Mouse (Mus musculus): ENCODE results near the gene Ankrd65.

- no peak for TF ChIP-seq MAX (IDR thresholded peaks at IDR 0.05; ENCODE audit: low read depth)
- no peak for TF ChIP-seq POLR2AphosphoS2 (IDR thresholded peaks at IDR 0.05; ENCODE audit: insufficient read length, low read depth)
- TF ChIP-seq POLR2A (IDR thresholded peaks at IDR 0.05; ENCODE audit: insufficient read length, low read depth) = no peak
- no peak for TF ChIP-seq USF1 (IDR thresholded peaks at IDR 0.05; ENCODE audit: low read depth)
- no peak for TF ChIP-seq MYOD1 (IDR thresholded peaks at IDR 0.05; ENCODE audit: control insufficient read depth in 1 of 3, insufficient read length in 2 of 3, low read depth in 2 of 3)
- no peak for TF ChIP-seq E2F4 (IDR thresholded peaks at IDR 0.05; ENCODE audit: insufficient read depth)
- TF ChIP-seq MYOG (IDR thresholded peaks at IDR 0.05; ENCODE audit: control insufficient read depth in 1 of 3, insufficient read depth in 1 of 3, insufficient read length in 2 of 3, low read depth in 2 of 3) = no peak
- TF ChIP-seq REST (IDR thresholded peaks at IDR 0.05; ENCODE audit: insufficient read depth, insufficient read length) = no peak
Observed at GRCm38 (mm10) chr4:155744474-155744873, 45.8 kb upstream of the Ankrd65 start.
